Mouse (Mus musculus) adrenal gland, postnatal 14 days (tissue): ENCODE data around the gene Smg1. TPM values are rescaled to one million over a fixed set of nuclear protein-coding genes. Genes with fewer than 3 reads are reported as not detected.
"Not testable (repeated sequence)": the region's sequence is repeated elsewhere in the genome, so short reads cannot be mapped to it uniquely, and the experiment has no call there.

Experiments
- DNase-seq: peaks from one replicate; pipeline ENCODE4 v3.0.0; 2021; ENCODE audit warnings: mixed read lengths
- total RNA-seq: library from RNA; stranded (reverse); gene quantifications from 2 replicates; pipeline ENCODE4 v1.2.3, GENCODE M21; 2021

Gene Smg1
- total RNA-seq, 1 experiment from 2014 or later: 43.5 TPM

- DNase-seq: no peak
Measured at GRCm38 (mm10) chr7:118249563-118249962, 6.1 kb upstream of the Smg1 start.

- no peak for DNase-seq
Measured at GRCm38 (mm10) chr7:118248069-118248468, 4.6 kb upstream of the Smg1 start.

- DNase-seq: no peak
Measured at GRCm38 (mm10) chr7:118245260-118245659, 1.8 kb upstream of the Smg1 start.

GRCm38 (mm10) chr7:118242911-118243412, 508 bp downstream of the Smg1 start:
- DNase-seq: peak; percentile 81

GRCm38 (mm10) chr7:118242309-118242708, 1.2 kb downstream of the Smg1 start:
- DNase-seq: no peak

GRCm38 (mm10) chr7:118240402-118240801, 3.1 kb downstream of the Smg1 start:
- DNase-seq: no peak

- no peak for DNase-seq
Measured at GRCm38 (mm10) chr7:118239996-118240395, 3.5 kb downstream of the Smg1 start.

- DNase-seq: peak; percentile 10
Measured at GRCm38 (mm10) chr7:118236949-118237348, 6.5 kb downstream of the Smg1 start.

GRCm38 (mm10) chr7:118234236-118234635, 9.2 kb downstream of the Smg1 start:
- DNase-seq: no peak

- DNase-seq: no peak
Measured at GRCm38 (mm10) chr7:118232613-118233012, 10.9 kb downstream of the Smg1 start.

GRCm38 (mm10) chr7:118219777-118220176, 23.7 kb downstream of the Smg1 start:
- no peak for DNase-seq

GRCm38 (mm10) chr7:118206396-118206795, 37.1 kb downstream of the Smg1 start:
- DNase-seq: no peak

GRCm38 (mm10) chr7:118195756-118196155, 47.7 kb downstream of the Smg1 start:
- no peak for DNase-seq

- DNase-seq: no peak
Measured at GRCm38 (mm10) chr7:118185878-118186277, 57.6 kb downstream of the Smg1 start.

GRCm38 (mm10) chr7:118184604-118185003, 58.9 kb downstream of the Smg1 start:
- DNase-seq: no peak

- no peak for DNase-seq
Measured at GRCm38 (mm10) chr7:118181123-118181522, 62.3 kb downstream of the Smg1 start.

- no peak for DNase-seq
Measured at GRCm38 (mm10) chr7:118179782-118180181, 63.7 kb downstream of the Smg1 start.

GRCm38 (mm10) chr7:118175821-118176355, 67.6 kb downstream of the Smg1 start:
- DNase-seq: no peak

- DNase-seq: not testable (repeated sequence)
Measured at GRCm38 (mm10) chr7:118170125-118170524, 73.3 kb downstream of the Smg1 start.

GRCm38 (mm10) chr7:118163006-118163405, 80.5 kb downstream of the Smg1 start:
- DNase-seq: no peak

GRCm38 (mm10) chr7:118160121-118160520, 83.3 kb downstream of the Smg1 start:
- DNase-seq: no peak

- DNase-seq: no peak
Measured at GRCm38 (mm10) chr7:118156461-118156860, 87.0 kb downstream of the Smg1 start.

- DNase-seq: no peak
Measured at GRCm38 (mm10) chr7:118154150-118154549, 89.3 kb downstream of the Smg1 start.

GRCm38 (mm10) chr7:118143602-118144001, 99.9 kb downstream of the Smg1 start:
- DNase-seq: no peak

GRCm38 (mm10) chr7:118143123-118143522, 100.3 kb downstream of the Smg1 start:
- no peak for DNase-seq
